Mouse (Mus musculus): ENCODE measurements around the gene Hist1h2bn. TPM values are rescaled to one million over a fixed set of nuclear protein-coding genes. Genes with fewer than 3 reads are reported as not detected.
"Not testable (repeated sequence)": the region's sequence is repeated elsewhere in the genome, so short reads cannot be mapped to it uniquely, and the experiment has no call there.

Gene Hist1h2bn
- 2.0 and 3.0 TPM in 2 replicates for polyA plus RNA-seq (2016; fragmentation: Nextera tagmentation; extraction: Ambion mirVana)

DNA sequence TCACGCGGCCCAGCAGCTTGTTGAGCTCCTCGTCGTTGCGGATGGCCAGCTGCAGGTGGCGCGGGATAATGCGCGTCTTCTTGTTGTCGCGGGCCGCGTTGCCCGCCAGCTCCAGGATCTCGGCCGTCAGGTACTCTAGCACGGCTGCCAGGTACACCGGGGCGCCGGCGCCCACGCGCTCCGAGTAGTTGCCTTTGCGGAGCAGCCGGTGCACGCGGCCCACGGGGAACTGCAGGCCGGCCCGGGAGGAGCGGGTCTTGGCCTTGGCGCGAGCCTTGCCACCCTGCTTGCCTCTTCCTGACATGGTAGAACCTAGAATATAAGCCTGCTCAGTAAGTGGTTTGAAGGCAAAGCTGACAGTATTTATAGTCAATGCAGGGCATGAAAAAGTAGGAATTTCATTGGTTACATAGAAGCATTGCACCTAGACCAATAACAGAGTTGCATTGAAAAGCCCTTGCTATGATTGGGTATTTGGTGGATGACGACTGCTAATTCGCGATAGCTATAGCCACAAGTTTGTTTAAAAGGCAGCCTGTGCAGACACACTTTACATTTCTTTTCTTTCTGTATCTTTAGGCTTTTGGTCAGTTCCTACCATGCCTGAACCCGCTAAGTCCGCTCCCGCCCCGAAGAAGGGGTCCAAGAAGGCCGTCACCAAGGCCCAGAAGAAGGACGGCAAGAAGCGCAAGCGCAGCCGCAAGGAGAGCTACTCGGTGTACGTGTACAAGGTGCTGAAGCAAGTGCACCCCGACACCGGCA, at the start of gene Hist1h2bn, which contains the start of gene Hist1h2ak:
Gene Hist1h2bn (plus strand): TSS at position 600 of the 762 bp plus-strand sequence.
Gene Hist1h2ak (minus strand): TSS at position 304 of the 762 bp plus-strand sequence.
- H3K4me1 ChIP-seq, result peaks cover 12% of the 10 kb centered on the region
- H3K9me3 ChIP-seq; H3K36me3 ChIP-seq; H3K27me3 ChIP-seq (replicated peaks): not testable (repeated sequence)
- peak within 1 kb of the TSS; percentile 67 for H3K4me2 ChIP-seq (replicated peaks)
- peak within 1 kb of the TSS; percentile 43 for H3K4me3 ChIP-seq
- peak; percentile 93 for ATAC-seq (ENCODE audit: low FRiP score, low read depth)
- WGBS, result under 1% methylated on average over 50 of the region's 50 CpGs
- H3K9ac ChIP-seq, result peak within 1 kb of the TSS; percentile 55
- peak within 1 kb of the TSS; percentile 84 for H3K27ac ChIP-seq

DNA sequence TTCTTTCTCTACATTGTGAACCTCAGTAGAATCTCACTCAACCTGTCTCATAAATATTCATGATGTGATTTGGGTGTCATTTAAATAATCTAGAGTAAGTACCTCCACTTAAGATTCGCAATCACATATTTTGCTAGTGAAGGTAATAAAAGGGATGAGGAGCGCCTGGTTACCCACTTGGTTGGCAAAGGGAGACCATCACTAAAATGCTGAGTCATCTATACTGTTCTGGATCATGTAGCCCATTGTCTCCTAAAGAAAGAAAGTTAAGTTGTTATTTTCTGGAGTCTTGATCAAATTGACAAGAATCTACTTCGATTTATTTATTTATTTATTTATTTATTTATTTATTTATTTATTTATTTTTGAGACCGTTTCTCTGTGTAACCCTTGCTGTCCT, 47.3 kb upstream of the Hist1h2bn start:
- H3K9ac ChIP-seq, result no peak overlapping the region
- H3K4me3 ChIP-seq, result no peak overlapping the region
- no peaks in the 10 kb centered on the region; the same call in 1 of the 2 replicates for H3K4me1 ChIP-seq
- H3K36me3 ChIP-seq, result no peaks in the 10 kb centered on the region
- no peaks in the 10 kb centered on the region for H3K9me3 ChIP-seq
- 80% methylated on average over 4 of the region's 4 CpGs for WGBS
- ATAC-seq (ENCODE audit: low FRiP score, low read depth), result no peak
- no peak overlapping the region for H3K27ac ChIP-seq
- H3K4me2 ChIP-seq (replicated peaks), result no peak overlapping the region
- no peaks in the 10 kb centered on the region for H3K27me3 ChIP-seq (replicated peaks)

DNA sequence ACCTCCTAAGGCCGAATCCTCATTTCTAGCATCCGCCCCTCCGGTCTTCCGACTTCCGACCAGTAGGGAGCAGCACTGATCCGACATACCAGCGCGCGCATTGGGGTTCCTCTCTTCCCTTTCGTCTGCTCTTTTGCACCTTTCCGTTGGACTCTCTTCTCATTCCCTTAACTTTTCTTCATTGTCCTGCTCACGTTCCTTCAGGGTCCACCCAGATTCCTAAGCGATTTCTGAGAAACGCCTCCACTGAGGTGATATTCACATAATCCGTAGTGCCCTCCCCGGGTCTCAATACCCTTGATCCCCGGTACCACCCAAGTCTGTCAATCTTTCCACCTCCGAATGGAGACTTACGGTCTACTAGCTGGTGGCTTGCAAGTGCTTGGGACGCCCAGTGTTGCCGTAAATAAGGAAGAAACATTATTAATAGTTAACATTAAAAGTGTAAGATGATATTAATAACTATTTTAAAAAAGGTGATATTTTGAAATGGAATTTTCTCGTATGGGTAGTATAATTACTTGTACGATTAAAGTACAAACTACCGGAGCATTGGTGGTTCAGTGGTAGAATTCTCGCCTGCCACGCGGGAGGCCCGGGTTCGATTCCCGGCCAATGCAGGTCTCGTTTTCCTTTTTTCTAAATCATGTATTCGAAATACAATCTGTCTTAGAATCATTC, 43.8 kb upstream of the Hist1h2bn start:
- no peak overlapping the region for H3K27ac ChIP-seq
- WGBS, result under 1% methylated on average over 32 of the region's 32 CpGs

DNA sequence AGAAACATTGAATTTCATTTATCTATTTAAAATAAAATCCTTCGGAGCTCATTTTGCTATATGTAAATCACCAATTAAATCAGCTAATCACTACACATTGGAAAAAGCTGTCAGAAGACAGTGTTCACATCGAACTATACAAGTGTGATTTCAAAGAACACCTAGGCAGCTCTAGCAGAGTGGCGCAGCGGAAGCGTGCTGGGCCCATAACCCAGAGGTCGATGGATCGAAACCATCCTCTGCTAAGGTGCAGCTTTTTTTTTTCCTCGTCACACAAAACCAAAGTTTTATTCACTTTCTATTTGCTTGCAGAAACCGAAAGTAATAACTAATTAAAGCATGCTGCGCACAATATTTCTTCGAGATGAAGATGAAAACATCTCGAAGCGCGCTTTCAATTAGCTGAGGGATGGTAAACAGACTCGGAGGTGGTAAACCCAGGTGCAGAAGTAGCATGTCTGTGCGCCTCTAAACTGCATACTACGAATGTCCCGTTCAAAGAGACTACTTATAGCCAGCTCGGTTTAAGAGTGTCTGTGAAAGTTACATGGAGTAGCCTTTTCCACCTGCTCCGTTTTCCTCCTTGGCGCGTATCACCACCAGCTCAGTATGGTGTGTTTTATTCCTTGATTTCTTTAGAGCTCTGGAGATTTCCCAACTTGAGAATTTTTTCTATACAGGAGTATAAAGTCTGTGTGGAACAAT, 43.0 kb upstream of the Hist1h2bn start:
- ATAC-seq (ENCODE audit: low FRiP score, low read depth), result peak; percentile 77
- Histone ChIP-seq H3K9me3 (no peaks in the 10 kb centered on the region), H3K27me3 (replicated peaks) (no peaks in the 10 kb centered on the region), H3K27ac (no peak overlapping the region), H3K4me1 (peaks cover 8% of the 10 kb centered on the region), H3K9ac (no peak overlapping the region; the same call in 1 of the 2 replicates), H3K4me3 (peak overlapping the region; percentile 35), H3K36me3 (no peaks in the 10 kb centered on the region), H3K4me2 (replicated peaks) (peak overlapping the region; percentile 64)
- WGBS, result 1% methylated on average over 22 of the region's 22 CpGs

More for the DNA sequence above, 43.8 kb upstream of the Hist1h2bn start:
- Histone ChIP-seq H3K4me3 (peak overlapping the region; percentile 48), H3K9ac (peak overlapping the region; percentile 27; the same call in 1 of the 2 replicates), H3K4me1 (peaks cover 4% of the 10 kb centered on the region), H3K36me3 (no peaks in the 10 kb centered on the region), H3K9me3 (no peaks in the 10 kb centered on the region), H3K27me3 (replicated peaks) (no peaks in the 10 kb centered on the region), H3K4me2 (replicated peaks) (peak overlapping the region; percentile 40)
- ATAC-seq (ENCODE audit: low FRiP score, low read depth), result peak; percentile 78

DNA sequence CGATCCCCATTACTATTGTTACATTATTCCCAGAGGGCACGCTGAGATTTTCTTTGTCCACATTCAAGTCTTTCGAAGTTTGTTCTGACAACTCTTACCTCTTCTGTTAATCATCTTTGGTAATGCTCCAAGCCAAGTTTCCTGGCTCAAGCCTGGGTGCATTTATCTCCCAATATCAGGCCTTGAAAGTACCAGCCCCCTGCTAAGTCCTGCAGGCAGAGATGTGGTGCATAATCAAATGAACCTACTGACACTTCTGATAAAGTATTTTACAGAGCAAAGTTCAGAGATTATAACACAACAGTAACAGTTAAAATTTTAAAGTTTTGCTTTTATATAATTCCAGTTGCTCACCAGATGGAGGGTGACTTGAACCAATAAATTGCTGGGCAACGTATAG, 42.2 kb upstream of the Hist1h2bn start:
- ATAC-seq (ENCODE audit: low FRiP score, low read depth), result no peak
- 26% methylated on average over 4 of the region's 4 CpGs for WGBS

DNA sequence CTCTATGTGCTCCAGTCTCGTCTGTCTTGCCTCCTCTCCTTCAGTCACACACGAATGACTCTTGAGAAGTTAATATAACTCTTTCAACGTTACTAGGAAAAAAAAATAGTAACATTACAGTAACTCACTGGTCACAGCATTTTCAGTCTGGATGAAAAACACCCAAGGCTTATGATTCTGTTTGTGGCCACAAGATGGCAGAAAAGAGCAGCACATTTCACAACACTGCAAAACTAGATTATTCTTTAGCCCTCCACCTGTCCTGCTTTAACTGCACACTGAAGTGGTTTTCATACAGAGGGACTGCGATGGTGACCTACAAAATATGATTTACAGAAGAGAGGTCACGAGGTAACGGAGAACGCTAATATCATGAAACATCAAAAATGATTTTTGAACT, 39.2 kb upstream of the Hist1h2bn start:
- H3K36me3 ChIP-seq, result no peaks in the 10 kb centered on the region
- peaks cover 16% of the 10 kb centered on the region for H3K4me1 ChIP-seq
- no peak overlapping the region for H3K27ac ChIP-seq
- H3K9ac ChIP-seq, result peak overlapping the region; percentile 57
- 3% methylated on average over 7 of the region's 7 CpGs for WGBS
- H3K9me3 ChIP-seq, result no peaks in the 10 kb centered on the region
- no peaks in the 10 kb centered on the region for H3K27me3 ChIP-seq (replicated peaks)
- H3K4me3 ChIP-seq, result no peak overlapping the region
- ATAC-seq (ENCODE audit: low FRiP score, low read depth), result no peak
- H3K4me2 ChIP-seq (replicated peaks), result peak overlapping the region; percentile 74

More for the DNA sequence above, 42.2 kb upstream of the Hist1h2bn start:
- Histone ChIP-seq H3K4me3 (peak overlapping the region; percentile 35; the same call in 1 of the 2 replicates), H3K36me3 (no peaks in the 10 kb centered on the region), H3K27ac (no peak overlapping the region), H3K9me3 (no peaks in the 10 kb centered on the region), H3K4me1 (peaks cover 8% of the 10 kb centered on the region), H3K9ac (no peak overlapping the region), H3K27me3 (replicated peaks) (no peaks in the 10 kb centered on the region), H3K4me2 (replicated peaks) (peak overlapping the region; percentile 64)

DNA sequence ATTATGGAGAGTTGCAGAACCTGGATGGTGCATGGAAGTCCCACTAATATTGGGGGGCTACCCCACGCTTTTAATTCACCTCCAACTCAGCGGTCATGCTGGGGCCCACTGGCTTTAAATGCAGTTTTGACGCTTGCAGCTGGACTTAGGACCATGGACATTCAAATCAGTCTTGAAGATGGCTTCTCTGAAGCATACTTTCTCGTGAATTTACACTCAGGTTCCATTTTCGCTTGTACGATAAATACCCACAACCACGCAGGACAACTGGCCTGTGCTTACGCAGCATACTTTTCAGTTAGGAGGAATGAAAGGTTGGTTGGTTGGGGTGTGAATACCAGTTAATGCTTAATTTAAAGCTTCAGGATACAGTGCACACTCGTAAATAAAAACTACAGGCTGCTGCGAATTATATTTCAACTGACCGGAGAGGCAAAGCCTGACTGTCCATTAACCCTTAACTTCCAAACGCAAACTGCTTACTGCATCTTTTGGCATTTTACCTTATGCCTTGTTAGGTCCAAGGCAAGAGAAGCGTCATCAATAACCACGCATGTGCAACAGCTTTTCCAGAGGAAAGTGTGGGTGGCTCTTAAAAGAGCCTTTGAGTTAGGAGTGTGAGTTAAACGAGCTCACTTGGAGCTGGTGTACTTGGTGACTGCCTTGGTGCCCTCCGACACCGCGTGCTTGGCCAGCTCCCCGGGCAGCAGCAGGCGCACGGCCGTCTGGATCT, 38.6 kb upstream of the Hist1h2bn start:
- Histone ChIP-seq H3K4me2 (replicated peaks) (peak overlapping the region; percentile 74), H3K4me3 (peak overlapping the region; percentile 30), H3K27ac (0 out of 2 replicates have a peak overlapping the region, but pooled peaks have one; percentile 57), H3K4me1 (peaks cover 16% of the 10 kb centered on the region), H3K27me3 (replicated peaks) (no peaks in the 10 kb centered on the region), H3K9me3 (no peaks in the 10 kb centered on the region), H3K9ac (peak overlapping the region; percentile 57), H3K36me3 (no peaks in the 10 kb centered on the region)
- under 1% methylated on average over 22 of the region's 22 CpGs for WGBS
- ATAC-seq (ENCODE audit: low FRiP score, low read depth), result 0 out of 2 replicates have a peak, but pooled peaks have one; percentile 2

DNA sequence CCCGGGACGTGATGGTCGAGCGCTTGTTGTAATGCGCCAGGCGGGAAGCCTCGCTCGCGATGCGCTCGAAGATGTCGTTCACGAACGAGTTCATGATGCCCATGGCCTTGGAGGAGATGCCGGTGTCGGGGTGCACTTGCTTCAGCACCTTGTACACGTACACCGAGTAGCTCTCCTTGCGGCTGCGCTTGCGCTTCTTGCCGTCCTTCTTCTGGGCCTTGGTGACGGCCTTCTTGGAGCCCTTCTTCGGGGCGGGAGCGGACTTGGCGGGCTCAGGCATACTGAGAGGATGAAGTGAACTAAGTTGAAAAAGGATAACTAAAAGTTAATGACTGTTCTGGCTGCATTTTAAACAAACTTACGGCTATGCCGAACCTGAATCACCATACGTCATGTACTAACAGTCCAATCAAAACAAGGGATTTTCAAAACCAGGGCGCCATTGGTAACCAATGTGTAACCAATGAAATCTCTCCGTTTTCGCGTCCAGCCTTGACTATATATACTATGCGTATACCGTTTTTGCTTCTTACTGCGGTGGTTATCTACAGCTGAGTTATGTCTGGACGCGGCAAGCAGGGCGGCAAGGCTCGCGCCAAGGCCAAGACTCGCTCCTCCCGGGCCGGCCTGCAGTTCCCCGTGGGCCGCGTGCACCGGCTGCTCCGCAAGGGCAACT, 37.9 kb upstream of the Hist1h2bn start, which contains the start of the genes Hist1h2bl and Hist1h2ai:
Gene Hist1h2bl (minus strand): TSS at position 280 of the 676 bp plus-strand sequence.
Gene Hist1h2ai (plus strand): TSS at position 559 of the 676 bp plus-strand sequence.
- H3K9me3 ChIP-seq; H3K36me3 ChIP-seq; H3K27me3 ChIP-seq (replicated peaks): not testable (repeated sequence)
- Histone ChIP-seq H3K4me2 (replicated peaks) (peak within 1 kb of the TSS; percentile 74), H3K9ac (peak within 1 kb of the TSS; percentile 69), H3K4me1 (peaks cover 19% of the 10 kb centered on the region), H3K27ac (peak within 1 kb of the TSS; percentile 88), H3K4me3 (peak within 1 kb of the TSS; percentile 44)
- peak; percentile 91 for ATAC-seq (ENCODE audit: low FRiP score, low read depth)
- under 1% methylated on average over 38 of the region's 50 CpGs for WGBS

DNA sequence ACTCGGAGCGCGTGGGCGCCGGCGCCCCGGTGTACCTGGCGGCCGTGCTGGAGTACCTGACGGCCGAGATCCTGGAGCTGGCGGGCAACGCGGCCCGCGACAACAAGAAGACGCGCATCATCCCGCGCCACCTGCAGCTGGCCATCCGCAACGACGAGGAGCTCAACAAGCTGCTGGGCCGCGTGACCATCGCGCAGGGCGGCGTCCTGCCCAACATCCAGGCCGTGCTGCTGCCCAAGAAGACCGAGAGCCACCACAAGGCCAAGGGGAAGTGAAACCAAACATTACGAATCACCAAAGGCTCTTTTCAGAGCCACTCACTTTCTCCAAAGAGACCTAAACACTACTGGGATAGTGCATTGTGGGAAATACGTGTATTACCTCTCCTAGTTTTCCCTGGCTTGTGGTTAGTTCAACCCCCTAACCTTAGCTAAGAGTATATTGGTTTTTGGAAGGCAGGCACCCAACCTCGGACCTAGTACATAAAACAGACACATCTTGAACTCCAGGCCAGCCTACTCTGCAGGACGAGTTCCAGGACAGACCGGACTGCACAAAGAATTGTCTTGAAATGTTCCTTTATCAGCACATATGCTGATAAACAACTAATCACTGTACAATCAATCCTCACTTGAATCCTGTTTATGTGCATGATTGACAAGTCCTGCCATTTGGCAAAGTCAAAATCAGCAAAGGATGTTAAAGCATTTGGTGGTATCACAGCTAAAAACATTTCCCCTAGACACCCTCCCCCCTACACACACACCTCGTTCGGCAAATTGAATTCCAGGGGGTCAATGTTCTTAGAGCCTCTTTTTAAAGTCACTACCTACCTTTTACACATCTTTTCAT, 37.2 kb upstream of the Hist1h2bn start:
- 0% methylated on average over 18 of the region's 38 CpGs for WGBS
- not testable (repeated sequence) for H3K36me3 ChIP-seq
- ATAC-seq (ENCODE audit: low FRiP score, low read depth), result peak; percentile 35

More for the DNA sequence above, 37.2 kb upstream of the Hist1h2bn start:
- not testable (repeated sequence) for H3K9me3 ChIP-seq; H3K27me3 ChIP-seq (replicated peaks)
- Histone ChIP-seq H3K4me1 (peaks cover 22% of the 10 kb centered on the region), H3K4me2 (replicated peaks) (peak overlapping the region; percentile 74), H3K4me3 (peak overlapping the region; percentile 44), H3K9ac (peak overlapping the region; percentile 69), H3K27ac (peak overlapping the region; percentile 88)

Measured in neural tube, embryonic 12.5 days (tissue).